16 mouse cellular contexts compared by ENCODE assay signal in the genomic region with DNA sequence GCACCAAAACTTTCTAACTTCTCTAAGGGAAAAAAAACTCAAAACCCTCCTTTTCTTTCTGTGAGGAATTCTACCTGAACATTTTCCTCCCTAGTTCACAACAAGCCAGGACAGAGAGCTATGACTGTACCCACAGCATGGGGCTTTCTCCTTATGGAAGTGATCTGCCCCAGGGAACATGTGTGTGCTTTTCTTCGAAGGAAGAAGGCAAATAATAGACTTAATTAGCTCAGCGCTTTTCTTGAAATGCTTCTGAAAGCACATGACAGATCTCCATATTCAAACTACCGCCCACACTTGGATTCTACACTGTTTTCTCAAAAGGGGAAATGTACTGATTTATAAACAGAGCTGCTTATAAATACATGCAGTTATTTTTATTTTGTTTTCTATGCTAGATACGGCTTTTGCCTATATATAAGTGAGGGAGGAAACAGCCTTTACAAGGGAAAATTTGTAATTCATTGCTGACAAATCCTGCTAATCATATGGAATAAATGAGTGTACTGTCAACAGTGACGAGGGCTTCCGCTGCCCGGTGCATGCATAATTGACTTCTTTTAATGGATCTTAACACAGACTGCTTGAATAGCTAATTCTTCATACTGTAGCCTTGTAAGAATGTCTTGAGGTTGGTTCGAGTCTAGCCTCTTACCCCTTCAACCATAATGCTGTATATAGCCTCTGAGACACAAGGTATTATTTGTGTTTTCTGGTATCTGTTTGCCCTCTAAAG.
"Had no signal": no experiment of that assay in that cellular context is flagged by ENCODE, and none has a peak within 500 bp of the region (broad histone marks: within the 10 kb centered on the region; RNA-seq: fewer than 3 reads in every experiment).

No protein-coding gene starts in this region.

- H3K27ac ChIP-seq: intestine, embryonic 15.5 days; liver, embryonic 12.5 days; neural tube, embryonic 15.5 days had no signal

- H3K27me3 ChIP-seq: intestine, embryonic 15.5 days; liver, embryonic 12.5 days; neural tube, embryonic 15.5 days had no signal

- H3K9me3 ChIP-seq: intestine, embryonic 15.5 days; liver, embryonic 12.5 days; megakaryocyte, embryonic 14.5 days; neural tube, embryonic 15.5 days had no signal

- H3K4me2 ChIP-seq: intestine, embryonic 15.5 days; liver, embryonic 12.5 days; lung, embryonic 14.5 days; midbrain, embryonic 11.5 days; neural tube, embryonic 15.5 days had no signal

- H3K4me1 ChIP-seq: intestine, embryonic 15.5 days; liver, embryonic 12.5 days; megakaryocyte, embryonic 14.5 days had no signal

- DNase-seq: kidney, adult 18-20 months; kidney, postnatal 10 days; kidney, postnatal 4 days; lung, embryonic 14.5 days; lung, postnatal 10 days; lung, postnatal 4 days; retina, postnatal 1 day; right cerebral cortex, postnatal 4 days; spleen, adult 18-20 months; thymus, adult 2 months; thymus, postnatal 25 days had no signal

- H3K9ac ChIP-seq: intestine, embryonic 15.5 days; liver, embryonic 12.5 days; lung, embryonic 14.5 days; neural tube, embryonic 15.5 days had no signal

- H3K4me3 ChIP-seq: intestine, embryonic 15.5 days; liver, embryonic 12.5 days; megakaryocyte, embryonic 14.5 days; neural tube, embryonic 15.5 days had no signal

- ATAC-seq: intestine, embryonic 15.5 days; liver, embryonic 12.5 days had no signal

- H3K36me3 ChIP-seq: intestine, embryonic 15.5 days; liver, embryonic 12.5 days; neural tube, embryonic 15.5 days had no signal
